Mouse (Mus musculus): ENCODE results near the gene Mpg.

GRCm38 (mm10) chr11:32219287-32219686 is 7.0 kb upstream of the Mpg start:
- TF ChIP-seq CTCF (IDR thresholded peaks at IDR 0.05; ENCODE audit: low read depth) (no peak), EP300 (IDR thresholded peaks at IDR 0.05; ENCODE audit: low read depth) (no peak)
